Mouse (Mus musculus) cerebellum, postnatal 4 days (tissue): ENCODE data around the gene BC035044.
"Not testable (repeated sequence)": the region's sequence is repeated elsewhere in the genome, so short reads cannot be mapped to it uniquely, and the experiment has no call there.

Experiments used
- DNase-seq, 2 experiments: peaks; one replicate each; pipeline ENCODE4 v3.0.0; 2022; ENCODE audit warnings: low spot score in 2 of 2, mixed read lengths in 1 of 2

Gene BC035044

GRCm38 (mm10) chr6:128833046-128833445 lies 57.9 kb downstream of the BC035044 start:
- DNase-seq, result no peak

- DNase-seq, result no peak
Measured at GRCm38 (mm10) chr6:128829837-128830236, 61.1 kb downstream of the BC035044 start.

DNA sequence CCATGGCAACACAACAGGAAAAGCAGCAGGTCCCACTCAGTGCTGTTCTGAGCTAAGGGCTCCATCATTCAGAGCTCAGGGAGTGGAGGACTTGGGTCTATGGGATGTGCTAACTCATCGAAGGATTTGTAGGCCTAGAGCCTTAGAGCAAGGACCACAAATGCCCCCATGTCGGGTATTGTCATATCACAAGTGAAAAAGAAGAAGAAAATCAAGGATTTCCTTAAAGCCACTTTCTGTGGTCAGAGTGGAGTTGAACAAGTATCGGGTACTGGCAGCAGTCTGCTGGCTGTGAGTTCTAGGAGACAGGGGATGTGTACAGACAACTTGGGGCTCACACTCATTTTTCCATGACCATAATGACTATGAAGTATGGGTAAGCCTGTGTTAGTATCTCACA lies 64.1 kb downstream of the BC035044 start:
- DNase-seq, result no peak

DNA sequence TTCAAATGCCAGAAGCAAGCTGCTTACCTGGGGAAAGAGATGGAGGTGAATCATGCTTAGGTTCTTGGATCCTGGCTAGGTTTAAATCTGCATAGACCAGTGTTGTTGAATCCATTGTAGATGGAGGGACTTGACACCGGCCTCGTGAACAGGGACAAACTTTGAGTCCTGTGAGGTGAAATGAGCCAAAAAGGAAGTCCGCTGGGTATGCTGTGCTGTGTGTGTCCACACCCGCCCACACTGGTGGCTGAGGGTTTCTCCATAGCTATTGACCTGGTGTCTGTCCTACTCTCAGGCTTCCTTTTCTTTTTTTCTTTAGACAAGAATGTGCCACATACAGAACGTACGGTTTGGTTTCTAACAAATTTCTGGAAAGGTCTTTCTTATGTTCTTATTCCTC lies 64.8 kb downstream of the BC035044 start, which contains the start of the genes Gm44511 and Klrb1b:
Gene Gm44511 (minus strand): TSS at position 184 of the 400 bp plus-strand sequence.
Gene Klrb1b (minus strand): TSS at position 200 of the 400 bp plus-strand sequence.
- no peak for DNase-seq

GRCm38 (mm10) chr6:128818083-128818802 lies 72.7 kb downstream of the BC035044 start:
- DNase-seq, result no peak

- peak in 1 of 2 experiments; percentile 25 for DNase-seq
Measured at GRCm38 (mm10) chr6:128808532-128808931, 82.4 kb downstream of the BC035044 start.

DNA sequence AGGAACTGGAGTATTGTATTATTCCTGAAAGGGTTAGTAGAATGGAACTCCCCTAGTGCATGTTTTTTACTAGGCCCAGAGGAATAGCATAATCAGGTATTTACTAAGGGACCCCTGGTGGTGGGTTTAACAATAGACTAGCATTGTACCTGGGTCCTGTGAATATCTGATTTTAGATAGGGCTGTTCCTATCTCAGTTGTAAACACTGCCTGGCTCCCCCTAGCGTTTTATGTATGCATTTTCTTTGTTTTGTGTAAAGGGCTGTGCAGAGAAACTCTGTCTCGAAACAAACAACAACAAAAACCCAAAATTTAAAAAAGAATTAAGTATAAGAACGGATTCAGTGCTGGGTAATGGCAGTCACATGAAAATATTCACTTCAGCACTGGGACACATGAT lies 83.9 kb downstream of the BC035044 start:
- no peak for DNase-seq

GRCm38 (mm10) chr6:128804823-128805640 lies 85.9 kb downstream of the BC035044 start:
- DNase-seq, result peak in 1 of 2 experiments; percentile 59

DNA sequence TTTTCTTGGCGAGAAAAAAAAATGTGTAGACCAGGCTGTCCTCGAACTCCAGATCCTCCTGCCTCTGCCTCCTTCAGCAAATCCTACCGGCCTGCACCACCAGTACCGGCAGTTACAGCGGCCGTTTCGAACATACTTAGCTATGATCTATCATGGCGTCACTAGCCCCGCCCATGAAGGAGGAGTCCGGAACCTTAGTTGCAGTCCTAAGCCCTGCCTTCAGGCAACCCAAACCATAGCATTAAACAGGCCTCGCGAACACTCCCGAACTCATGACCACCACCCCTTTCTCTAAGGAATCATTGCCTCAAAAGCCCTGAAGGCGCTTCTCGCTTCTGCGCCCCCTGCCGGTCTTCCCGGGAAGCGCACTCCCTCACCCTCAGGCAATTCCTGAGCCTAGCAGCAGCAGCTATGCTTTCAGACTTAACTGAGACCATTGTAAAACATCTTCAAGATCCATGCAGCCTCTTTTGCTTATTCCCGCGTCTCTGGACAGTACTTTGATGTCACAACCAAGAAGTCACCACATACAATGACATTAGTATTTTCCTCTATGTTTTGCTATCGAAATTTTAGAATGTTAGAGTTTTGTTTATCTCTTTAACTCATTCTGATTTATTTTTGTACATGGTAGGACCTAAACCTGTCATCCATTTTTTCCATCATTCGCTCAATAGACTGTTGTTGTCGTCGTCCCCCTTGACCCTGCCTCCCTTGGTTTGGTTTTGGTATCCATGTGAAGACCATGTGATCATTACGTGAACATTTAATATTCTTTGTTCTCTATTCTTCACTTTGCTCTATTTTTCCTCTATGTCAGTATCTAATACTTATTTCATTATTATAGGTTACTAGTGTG lies 87.7 kb downstream of the BC035044 start:
- DNase-seq, result peak; percentile 92 to 97

DNA sequence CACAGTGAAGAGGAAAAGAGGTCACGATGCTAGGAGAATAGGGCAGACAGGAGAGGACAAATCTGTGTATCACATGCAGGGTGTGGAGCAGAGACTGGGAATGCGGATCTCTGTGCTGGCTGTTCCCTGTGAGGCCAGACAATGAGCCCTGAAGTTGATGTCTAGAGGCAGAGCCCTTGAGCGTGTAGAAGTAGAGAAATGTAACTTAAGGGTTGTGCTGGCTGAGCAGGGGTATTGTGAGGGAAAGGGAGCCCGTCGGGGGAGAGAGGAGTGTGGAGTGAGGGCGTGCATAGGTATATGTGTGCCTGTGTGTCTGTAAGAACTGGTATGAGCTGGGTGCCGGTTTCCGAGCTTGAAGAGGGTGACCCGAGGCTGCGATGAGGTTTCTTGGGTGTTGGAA lies 88.4 kb downstream of the BC035044 start:
- peak in 1 of 2 experiments; percentile 30 for DNase-seq

DNA sequence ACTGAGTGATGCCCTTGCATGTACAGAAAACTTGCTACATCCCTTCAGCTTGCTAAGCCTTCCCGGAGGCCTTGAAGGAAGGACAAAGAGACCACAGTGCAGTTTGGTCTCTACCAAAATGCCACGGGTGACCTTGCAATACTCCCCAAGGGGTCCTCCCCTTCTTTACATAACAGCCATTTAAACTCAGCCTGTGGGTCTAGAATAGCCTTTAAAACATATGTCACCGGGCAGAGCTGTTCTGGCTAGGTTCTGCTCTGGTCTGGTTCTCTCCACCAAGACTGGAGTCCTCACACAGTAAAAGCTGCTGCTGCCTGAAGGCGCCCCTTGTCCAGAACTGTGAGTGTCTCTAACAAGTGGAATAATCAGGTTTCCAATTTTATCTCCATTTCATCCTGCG lies 90.2 kb downstream of the BC035044 start:
- not testable (repeated sequence) for DNase-seq

DNA sequence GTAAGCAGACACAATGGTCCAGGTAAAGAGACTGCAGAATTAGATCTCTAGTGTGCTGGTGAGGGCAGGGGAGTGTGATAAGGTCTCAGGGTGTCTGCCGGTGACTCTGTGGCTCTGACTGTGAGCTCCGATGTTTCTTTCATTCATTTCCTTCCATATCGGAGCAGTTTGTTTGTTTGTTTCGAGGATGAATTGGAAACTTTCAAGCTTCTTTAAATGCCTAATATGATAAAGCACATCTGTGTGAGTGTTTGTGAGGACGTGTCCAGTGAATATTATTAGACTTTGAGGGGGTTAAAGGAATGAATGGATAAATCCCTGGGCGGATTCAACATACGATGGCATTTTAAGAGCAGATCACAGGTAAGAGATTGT lies 91.0 kb downstream of the BC035044 start:
- DNase-seq, result no peak

DNA sequence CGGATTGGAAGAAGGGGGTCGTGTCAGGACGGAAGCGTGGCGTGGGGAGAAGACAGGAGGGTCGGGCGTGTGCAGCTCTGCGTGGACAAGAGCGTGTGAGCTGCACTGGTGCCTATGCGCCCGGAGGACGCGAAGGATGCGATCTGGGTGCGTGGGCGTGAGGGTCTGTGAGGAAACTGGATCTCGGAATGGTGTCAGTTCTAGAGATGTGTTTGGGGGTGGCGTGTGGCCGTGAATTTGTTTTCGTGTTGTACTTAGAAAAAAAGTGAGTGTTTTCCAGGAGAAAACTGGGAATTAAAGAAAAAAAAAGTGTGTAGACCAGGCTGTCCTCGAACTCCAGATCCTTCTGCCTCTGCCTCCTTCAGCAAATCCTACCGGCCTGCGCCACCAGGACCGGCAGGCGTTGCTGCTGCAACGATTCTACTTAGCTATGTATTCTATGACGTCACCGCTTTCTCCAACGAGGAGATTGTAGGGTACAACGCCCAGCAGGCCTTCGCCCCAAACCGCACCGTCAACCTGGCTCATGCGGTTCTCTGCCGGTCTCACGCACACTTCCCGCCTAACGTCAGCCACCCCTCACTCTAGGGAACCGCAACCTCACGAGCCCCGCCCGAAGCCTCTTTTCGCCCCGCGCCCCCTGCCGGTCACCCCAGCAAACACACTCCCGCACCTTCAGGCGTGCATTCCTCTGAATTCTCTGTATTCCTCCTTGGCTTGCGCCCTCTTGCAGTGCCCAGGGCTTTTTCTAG lies 91.6 kb downstream of the BC035044 start:
- DNase-seq, result peak; percentile 79 to 89
